Mouse (Mus musculus) lung, embryonic 14.5 days (tissue): ENCODE data around the gene Lrrc74a. TPM values are rescaled to one million over a fixed set of nuclear protein-coding genes. Genes with fewer than 3 reads are reported as not detected.

ENCODE experiments used
- ATAC-seq: fragments of 200-750 bp; cut with Nextera tagmentation; 2 replicates; pipeline ENCODE4 v1.8.0; 2017; ENCODE audit warnings: mild to moderate bottlenecking, moderate TSS enrichment, moderate library complexity; ENCODE audit not compliant: insufficient read depth
- DNase-seq: peaks from one replicate; pipeline ENCODE4 v3.0.0-alpha.2; 2015
- H3K27ac ChIP-seq: fragments of 300-500 bp; sonication (generic); 2 replicates; pipeline ENCODE4 v1.5.1; 2014; ENCODE audit warnings: low read depth, mild to moderate bottlenecking, moderate library complexity
- H3K27me3 ChIP-seq: fragments of 300-500 bp; sonication (generic); 2 replicates; pipeline ENCODE4 v1.6.1; 2014; ENCODE audit warnings: low read length, control low read depth; ENCODE audit not compliant: insufficient read depth
- H3K36me3 ChIP-seq: fragments of 300-500 bp; sonication (generic); 2 replicates; pipeline ENCODE4 v1.6.1; 2014; ENCODE audit warnings: control low read depth; ENCODE audit not compliant: insufficient read depth
- H3K4me1 ChIP-seq: fragments of 300-500 bp; sonication (generic); 2 replicates; pipeline ENCODE4 v1.6.1; 2014; ENCODE audit warnings: antibody characterized with exemption, control low read depth; ENCODE audit not compliant: insufficient read depth
- H3K4me2 ChIP-seq: fragments of 300-500 bp; sonication (generic); 2 replicates; pipeline ENCODE4 v1.6.1; 2014; ENCODE audit warnings: mild to moderate bottlenecking
- H3K4me3 ChIP-seq: fragments of 300-500 bp; sonication (generic); 2 replicates; pipeline ENCODE4 v1.5.1; 2014; ENCODE audit warnings: low read depth, low read length
- H3K9ac ChIP-seq: fragments of 300-500 bp; sonication (generic); 2 replicates; pipeline ENCODE4 v1.6.1; 2014
- H3K9me3 ChIP-seq: fragments of 300-500 bp; sonication (generic); 2 replicates; pipeline ENCODE4 v1.6.1; 2016; ENCODE audit warnings: low read depth, low read length, control low read depth
- CTCF ChIP-seq: IDR thresholded peaks from 2 replicates; pipeline ENCODE4 v1.5.1; 2016; ENCODE audit warnings: antibody characterized with exemption, low read depth
- WGBS: fragments of 180-500 bp; shearing (Covaris S2); extraction: QIAGEN DNeasy Blood & Tissue Kit; methylation state at CpG from one replicate; pipeline ENCODE4 v1.1.7; 2014; 5-methylcytosine and 5-hydroxymethylcytosine counted together
- polyA plus RNA-seq: library from polyadenylated mRNA; unstranded; fragments of >200 nt; fragmentation: Nextera tagmentation; extraction: Ambion mirVana; gene quantifications from 2 replicates; pipeline ENCODE4 v1.2.1, GENCODE M21; 2014

Lrrc74a gene
- not detected in 2 replicates for polyA plus RNA-seq

DNA sequence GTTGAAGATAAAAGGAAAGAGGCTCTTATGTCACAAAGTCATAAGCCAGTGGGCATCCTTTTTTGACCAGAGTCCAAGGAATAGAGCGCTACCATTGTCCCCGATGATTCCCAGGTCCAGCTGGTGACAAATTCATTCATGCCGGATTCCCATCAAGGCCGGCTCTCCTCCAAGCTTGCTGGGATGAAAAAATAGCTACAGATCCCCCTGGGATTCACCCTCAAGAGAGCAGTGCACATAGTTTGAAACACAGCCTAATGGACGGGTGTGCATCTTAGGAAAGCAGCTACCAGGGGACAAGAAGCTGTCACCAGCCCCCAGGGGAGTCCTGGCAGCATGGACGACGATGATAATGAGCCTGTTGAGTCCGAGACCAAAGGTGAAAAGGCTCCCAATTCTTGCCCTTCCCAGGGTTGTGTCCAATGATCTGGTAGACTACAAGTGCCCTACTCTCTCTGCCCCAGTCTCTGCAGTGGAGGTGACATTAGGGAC is at the start of gene Lrrc74a:
Gene Lrrc74a, plus strand, starts transcription at position 51 of the 492 bp plus-strand sequence.
- Histone ChIP-seq H3K9me3 (no peaks in the 10 kb centered on the region), H3K4me1 (no peaks in the 10 kb centered on the region), H3K4me2 (no peak within 1 kb of the TSS), H3K36me3 (no peaks in the 10 kb centered on the region), H3K9ac (no peak within 1 kb of the TSS), H3K4me3 (no peak within 1 kb of the TSS), H3K27ac (no peak within 1 kb of the TSS), H3K27me3 (no peaks in the 10 kb centered on the region)
- ATAC-seq (no peak), DNase-seq (no peak)
- WGBS, result 85% methylated on average over 8 of the region's 8 CpGs
- no peak for TF ChIP-seq CTCF

DNA sequence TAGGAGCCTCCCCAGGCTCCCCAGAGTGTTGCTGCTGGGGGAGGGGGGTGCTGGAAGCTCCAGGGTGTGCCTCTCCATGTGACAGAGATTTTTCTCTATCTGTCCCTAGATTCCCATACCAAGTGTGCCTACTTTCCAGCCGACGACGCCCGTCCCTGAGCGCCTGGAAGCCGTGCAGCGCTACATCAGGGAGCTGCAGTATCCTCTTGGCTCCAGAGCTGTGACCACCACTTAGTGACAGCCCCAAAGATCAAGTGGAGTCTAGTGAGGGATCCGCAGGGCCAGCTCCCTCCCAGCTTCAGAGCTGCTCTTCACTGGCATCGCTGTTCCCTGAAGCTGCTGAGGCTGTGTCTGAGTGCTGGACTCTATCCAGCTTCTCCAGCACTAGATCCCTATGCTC is 48.9 kb upstream of the Lrrc74a start:
- Histone ChIP-seq H3K4me3 (no peak overlapping the region), H3K36me3 (peaks cover 15% of the 10 kb centered on the region; the same call in 1 of the 2 replicates), H3K9ac (no peak overlapping the region), H3K27me3 (no peaks in the 10 kb centered on the region), H3K4me1 (peaks cover 4% of the 10 kb centered on the region; the same call in 1 of the 2 replicates), H3K9me3 (no peaks in the 10 kb centered on the region), H3K27ac (no peak overlapping the region), H3K4me2 (no peak overlapping the region)
- DNase-seq (peak; percentile 39), ATAC-seq (no peak)
- 58% methylated on average over 9 of the region's 9 CpGs for WGBS
- TF ChIP-seq CTCF, result no peak

DNA sequence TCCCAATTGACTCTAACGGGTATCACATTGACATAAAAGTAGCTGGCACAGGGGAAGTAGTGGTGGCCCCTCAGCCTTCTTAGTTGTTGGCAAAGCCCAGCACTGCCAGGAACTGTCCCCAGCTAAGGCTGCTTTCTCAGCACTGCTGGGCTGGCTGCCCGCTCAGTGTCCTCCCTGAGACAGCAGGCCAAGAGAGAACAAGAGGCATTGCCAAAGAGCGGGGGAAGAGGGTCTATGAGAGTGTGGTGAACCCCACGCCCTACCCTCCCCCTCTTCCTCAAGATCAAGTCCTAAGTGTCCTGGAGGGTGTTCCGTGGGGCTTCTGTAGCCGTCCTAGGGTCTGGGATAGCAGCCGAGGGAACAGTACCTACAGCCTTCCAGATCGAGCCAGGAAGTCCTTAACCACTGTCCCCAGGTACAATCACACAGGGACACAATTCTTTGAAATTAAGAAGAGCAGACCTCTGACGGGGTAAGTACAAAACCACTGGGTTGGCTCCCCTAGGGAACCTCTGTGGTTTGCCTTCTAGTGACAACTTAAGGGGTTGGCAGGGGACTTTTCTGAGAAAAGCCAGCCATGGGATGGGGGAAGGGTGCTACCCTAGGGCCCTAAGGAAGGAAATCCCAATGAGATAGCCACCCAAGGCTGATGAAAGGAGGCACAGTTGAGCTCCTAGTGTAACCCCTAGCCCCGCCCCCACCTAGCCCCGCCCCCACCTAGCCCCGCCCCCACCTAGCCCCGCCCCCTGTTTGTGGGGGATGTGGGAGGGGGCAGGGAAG is 47.4 kb upstream of the Lrrc74a start:
- peak overlapping the region; percentile 72 for H3K27ac ChIP-seq
- no peak overlapping the region for H3K9ac ChIP-seq

DNA sequence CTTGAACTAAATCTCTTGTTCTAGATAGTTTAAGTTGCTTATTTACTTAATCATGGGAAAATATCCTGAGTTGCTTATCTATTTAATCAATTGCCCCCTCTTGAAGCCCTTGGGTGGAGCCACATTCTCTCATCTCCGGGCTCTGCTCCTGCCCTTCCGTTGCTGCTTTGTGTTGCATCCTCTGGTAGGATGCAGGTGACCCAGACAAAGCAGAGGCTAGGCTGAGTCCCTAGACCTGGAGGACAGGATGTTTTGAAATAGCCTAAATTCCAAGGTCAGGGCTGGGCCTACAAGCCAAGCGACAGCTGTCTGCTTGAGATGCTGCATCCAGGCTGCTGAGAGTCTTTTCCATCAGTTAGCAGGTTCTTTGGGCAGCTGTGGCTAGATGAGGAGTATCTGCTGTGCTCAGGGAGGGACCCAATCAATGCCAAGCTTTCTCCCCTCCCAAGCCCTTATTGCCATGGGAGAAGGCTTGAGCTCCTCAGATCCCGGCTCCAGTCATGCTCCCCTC is 46.7 kb upstream of the Lrrc74a start:
- DNase-seq (peak; percentile 50), ATAC-seq (peak; percentile 24; the same call in 1 of the 2 replicates)
- 62% methylated on average over 4 of the region's 4 CpGs for WGBS
- Histone ChIP-seq H3K4me3 (no peak overlapping the region), H3K4me1 (0 out of 2 replicates have a peak, but pooled peaks cover 3% of the 10 kb centered on the region), H3K36me3 (peaks cover 18% of the 10 kb centered on the region; the same call in 1 of the 2 replicates), H3K27ac (peak overlapping the region; percentile 72; the same call in 1 of the 2 replicates), H3K9ac (no peak overlapping the region), H3K4me2 (no peak overlapping the region), H3K27me3 (no peaks in the 10 kb centered on the region), H3K9me3 (no peaks in the 10 kb centered on the region)
- no peak for TF ChIP-seq CTCF

More for the DNA sequence above, 47.4 kb upstream of the Lrrc74a start:
- ATAC-seq (no peak), DNase-seq (no peak)
- 0 out of 2 replicates have a peak, but pooled peaks cover 3% of the 10 kb centered on the region for H3K4me1 ChIP-seq
- H3K9me3 ChIP-seq, result no peaks in the 10 kb centered on the region
- no peaks in the 10 kb centered on the region for H3K27me3 ChIP-seq
- whole genome bisulfite sequencing, result 57% methylated on average over 13 of the region's 13 CpGs
- peaks cover 16% of the 10 kb centered on the region; the same call in 1 of the 2 replicates for H3K36me3 ChIP-seq
- no peak for TF ChIP-seq CTCF
- 0 out of 2 replicates have a peak overlapping the region, but pooled peaks have one; percentile 10 for H3K4me2 ChIP-seq
- no peak overlapping the region for H3K4me3 ChIP-seq

DNA sequence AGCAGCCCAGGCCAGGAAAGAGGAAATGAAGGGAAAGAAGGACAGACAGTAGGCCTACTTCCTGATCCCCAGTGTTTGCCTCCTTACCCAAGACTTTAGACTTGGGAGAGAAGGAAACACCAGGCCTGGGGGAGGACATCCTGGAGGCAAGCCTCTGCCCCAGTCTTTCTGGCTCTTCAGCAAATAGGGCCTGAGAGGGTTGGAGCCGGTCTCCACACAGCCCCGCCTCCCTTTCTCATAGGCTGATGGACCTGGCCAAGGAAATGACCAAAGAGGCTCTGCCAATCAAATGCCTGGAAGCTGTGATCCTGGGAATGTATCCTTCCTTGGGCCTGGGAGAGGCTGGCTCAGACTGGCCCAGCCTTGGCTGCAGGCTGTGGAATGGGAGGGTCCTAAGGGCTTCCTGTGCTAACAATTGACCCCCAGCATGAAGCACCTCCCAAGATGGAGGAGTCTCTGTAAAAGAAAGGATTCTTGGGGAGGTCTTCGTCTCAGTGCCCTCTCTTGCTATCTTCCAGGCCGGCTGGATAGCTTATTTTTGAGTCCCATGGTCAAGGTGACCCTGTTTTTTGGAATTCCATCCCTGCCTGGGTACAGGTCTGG is 46.1 kb upstream of the Lrrc74a start:
- Histone ChIP-seq H3K27ac (peak overlapping the region; percentile 54; the same call in 1 of the 2 replicates), H3K4me3 (no peak overlapping the region), H3K9ac (no peak overlapping the region), H3K4me2 (no peak overlapping the region), H3K9me3 (no peaks in the 10 kb centered on the region), H3K4me1 (0 out of 2 replicates have a peak, but pooled peaks cover 8% of the 10 kb centered on the region), H3K36me3 (peaks cover 18% of the 10 kb centered on the region; the same call in 1 of the 2 replicates), H3K27me3 (no peaks in the 10 kb centered on the region)
- DNase-seq (peak; percentile 72), ATAC-seq (peak; percentile 63)
- no peak for TF ChIP-seq CTCF
- 64% methylated on average over 4 of the region's 4 CpGs for WGBS

DNA sequence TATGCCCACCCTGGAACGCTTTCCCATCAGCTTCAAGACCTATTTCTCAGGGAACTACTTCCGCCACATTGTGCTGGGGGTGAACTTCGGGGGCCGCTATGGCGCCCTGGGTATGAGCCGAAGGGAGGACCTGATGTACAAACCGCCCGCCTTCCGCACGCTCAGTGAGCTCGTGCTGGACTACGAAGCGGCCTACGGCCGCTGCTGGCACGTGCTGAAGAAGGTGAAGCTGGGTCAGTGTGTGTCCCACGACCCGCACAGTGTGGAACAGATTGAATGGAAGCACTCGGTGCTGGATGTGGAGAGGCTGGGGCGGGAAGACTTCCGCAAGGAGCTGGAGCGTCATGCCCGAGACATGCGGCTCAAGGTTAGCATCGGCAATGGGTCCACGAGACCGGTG is 45.3 kb upstream of the Lrrc74a start:
- Histone ChIP-seq H3K27ac (no peak overlapping the region), H3K9me3 (no peaks in the 10 kb centered on the region), H3K4me2 (no peak overlapping the region), H3K4me1 (0 out of 2 replicates have a peak, but pooled peaks cover 8% of the 10 kb centered on the region), H3K36me3 (peaks cover 18% of the 10 kb centered on the region; the same call in 1 of the 2 replicates), H3K27me3 (no peaks in the 10 kb centered on the region), H3K4me3 (no peak overlapping the region), H3K9ac (no peak overlapping the region)
- no peak for TF ChIP-seq CTCF
- WGBS, result 96% methylated on average over 27 of the region's 27 CpGs
- ATAC-seq (no peak), DNase-seq (no peak)
